Mouse (Mus musculus) midbrain, embryonic 11.5 days (tissue): ENCODE data around the gene Ugt1a2. TPM values are rescaled to one million over a fixed set of nuclear protein-coding genes. Genes with fewer than 3 reads are reported as not detected.

Source experiments
- ATAC-seq: fragments of 200-750 bp; cut with Nextera tagmentation; 2 replicates; pipeline ENCODE4 v1.8.0; 2017; ENCODE audit warnings: moderate TSS enrichment, moderate library complexity; ENCODE audit not compliant: low FRiP score
- DNase-seq: peaks from one replicate; pipeline ENCODE4 v3.0.0; 2015; ENCODE audit warnings: low spot score; ENCODE audit errors: missing footprints
- H3K27ac ChIP-seq: fragments of 300-500 bp; sonication (generic); 2 replicates; pipeline ENCODE4 v1.5.1; 2014; ENCODE audit warnings: low read depth, low read length
- H3K27me3 ChIP-seq: fragments of 300-500 bp; sonication (generic); 2 replicates; pipeline ENCODE4 v1.6.1; 2014; ENCODE audit warnings: mild to moderate bottlenecking, low read length, moderate library complexity, mixed read lengths; ENCODE audit not compliant: control insufficient read depth, insufficient read depth
- H3K36me3 ChIP-seq: fragments of 300-500 bp; sonication (generic); 2 replicates; pipeline ENCODE4 v1.6.1; 2014; ENCODE audit warnings: mild to moderate bottlenecking, low read length, moderate library complexity, mixed read lengths; ENCODE audit not compliant: control insufficient read depth, insufficient read depth
- H3K4me1 ChIP-seq: fragments of 300-500 bp; sonication (generic); 2 replicates; pipeline ENCODE4 v1.6.1; 2014; ENCODE audit warnings: low read length; ENCODE audit not compliant: control insufficient read depth, insufficient read depth
- H3K4me2 ChIP-seq: fragments of 300-500 bp; sonication (generic); 2 replicates; pipeline ENCODE4 v1.6.1; 2014; ENCODE audit warnings: mild to moderate bottlenecking, moderate library complexity
- H3K4me3 ChIP-seq: fragments of 300-500 bp; sonication (generic); 2 replicates; pipeline ENCODE4 v1.5.1; 2014; ENCODE audit warnings: low read depth, low read length
- H3K9ac ChIP-seq: fragments of 300-500 bp; sonication (generic); 2 replicates; pipeline ENCODE4 v1.6.1; 2014; ENCODE audit warnings: low read length
- H3K9me3 ChIP-seq: fragments of 300-500 bp; sonication (generic); 2 replicates; pipeline ENCODE4 v1.6.1; 2016; ENCODE audit warnings: low read length; ENCODE audit not compliant: control insufficient read depth
- WGBS: fragments of 180-500 bp; shearing (Covaris S2); extraction: QIAGEN DNeasy Blood & Tissue Kit; methylation state at CpG from one replicate; pipeline ENCODE4 v1.1.7; 2014; 5-methylcytosine and 5-hydroxymethylcytosine counted together
- polyA plus RNA-seq: library from polyadenylated mRNA; unstranded; fragments of >200 nt; fragmentation: Nextera tagmentation; extraction: Ambion mirVana; gene quantifications from 2 replicates; pipeline ENCODE4 v1.2.1, GENCODE M21; 2014

Ugt1a2 gene
- polyA plus RNA-seq, 1 experiment from 2014 or later = not detected

GRCm38 (mm10) chr1:88247660-88248059 is 47.3 kb downstream of the Ugt1a2 start:
- no peak for DNase-seq
- no peak for ATAC-seq
- H3K9ac ChIP-seq = no peak overlapping the region
- 53% methylated on average over 2 of the region's 2 CpGs for WGBS
- no peaks in the 10 kb centered on the region for H3K4me1 ChIP-seq
- no peaks in the 10 kb centered on the region for H3K36me3 ChIP-seq
- peaks cover 95% of the 10 kb centered on the region for H3K9me3 ChIP-seq
- H3K4me2 ChIP-seq = no peak overlapping the region
- H3K27me3 ChIP-seq = no peaks in the 10 kb centered on the region
- no peak overlapping the region for H3K4me3 ChIP-seq
- no peak overlapping the region for H3K27ac ChIP-seq

- Histone ChIP-seq H3K9ac (no peak overlapping the region), H3K9me3 (peaks cover 96% of the 10 kb centered on the region), H3K4me2 (no peak overlapping the region), H3K27ac (no peak overlapping the region), H3K4me3 (no peak overlapping the region), H3K36me3 (no peaks in the 10 kb centered on the region), H3K27me3 (no peaks in the 10 kb centered on the region), H3K4me1 (no peaks in the 10 kb centered on the region)
- DNase-seq (no peak), ATAC-seq (peak; percentile 6; the same call in 1 of the 2 replicates)
- WGBS = 72% methylated on average over 4 of the region's 4 CpGs
Observed at GRCm38 (mm10) chr1:88248658-88249057, 48.3 kb downstream of the Ugt1a2 start.

GRCm38 (mm10) chr1:88249596-88249995 is 49.2 kb downstream of the Ugt1a2 start:
- no peak overlapping the region for H3K27ac ChIP-seq
- H3K4me3 ChIP-seq = no peak overlapping the region
- WGBS = 78% methylated on average over 7 of the region's 7 CpGs
- no peaks in the 10 kb centered on the region for H3K27me3 ChIP-seq
- H3K4me2 ChIP-seq = no peak overlapping the region
- no peaks in the 10 kb centered on the region for H3K36me3 ChIP-seq
- no peak for DNase-seq
- peaks cover 96% of the 10 kb centered on the region for H3K9me3 ChIP-seq
- H3K9ac ChIP-seq = no peak overlapping the region
- no peak for ATAC-seq
- no peaks in the 10 kb centered on the region for H3K4me1 ChIP-seq

- no peak for DNase-seq
Observed at GRCm38 (mm10) chr1:88250023-88250422, 49.6 kb downstream of the Ugt1a2 start.

GRCm38 (mm10) chr1:88253106-88253505 is 52.7 kb downstream of the Ugt1a2 start:
- Histone ChIP-seq H3K36me3 (no peaks in the 10 kb centered on the region), H3K27ac (no peak overlapping the region), H3K27me3 (no peaks in the 10 kb centered on the region), H3K9ac (no peak overlapping the region), H3K9me3 (peaks cover 95% of the 10 kb centered on the region), H3K4me2 (no peak overlapping the region), H3K4me3 (no peak overlapping the region), H3K4me1 (no peaks in the 10 kb centered on the region)
- WGBS = 75% methylated on average over 8 of the region's 8 CpGs
- ATAC-seq (no peak), DNase-seq (no peak)

More at GRCm38 (mm10) chr1:88250023-88250422, 49.6 kb downstream of the Ugt1a2 start:
- H3K4me1 ChIP-seq = no peaks in the 10 kb centered on the region
- no peak overlapping the region for H3K4me2 ChIP-seq
- H3K36me3 ChIP-seq = no peaks in the 10 kb centered on the region
- H3K9me3 ChIP-seq = peaks cover 96% of the 10 kb centered on the region
- WGBS = 77% methylated on average over 5 of the region's 5 CpGs
- H3K27me3 ChIP-seq = no peaks in the 10 kb centered on the region
- H3K27ac ChIP-seq = no peak overlapping the region
- no peak for ATAC-seq
- H3K9ac ChIP-seq = no peak overlapping the region
- no peak overlapping the region for H3K4me3 ChIP-seq

GRCm38 (mm10) chr1:88253540-88253939 is 53.1 kb downstream of the Ugt1a2 start:
- H3K36me3 ChIP-seq = no peaks in the 10 kb centered on the region
- DNase-seq (no peak), ATAC-seq (no peak)
- peaks cover 94% of the 10 kb centered on the region for H3K9me3 ChIP-seq
- H3K9ac ChIP-seq = no peak overlapping the region
- H3K4me1 ChIP-seq = no peaks in the 10 kb centered on the region
- no peak overlapping the region for H3K4me3 ChIP-seq
- WGBS = 72% methylated on average over 6 of the region's 6 CpGs
- no peak overlapping the region for H3K27ac ChIP-seq
- H3K4me2 ChIP-seq = no peak overlapping the region
- no peaks in the 10 kb centered on the region for H3K27me3 ChIP-seq

- no peak for ATAC-seq
- Histone ChIP-seq H3K4me2 (no peak overlapping the region), H3K27ac (no peak overlapping the region), H3K4me3 (no peak overlapping the region), H3K4me1 (no peaks in the 10 kb centered on the region), H3K27me3 (no peaks in the 10 kb centered on the region), H3K9me3 (peaks cover 83% of the 10 kb centered on the region), H3K9ac (no peak overlapping the region), H3K36me3 (peaks cover under 1% of the 10 kb centered on the region; the same call in 1 of the 2 replicates)
- 89% methylated on average over 12 of the region's 12 CpGs for WGBS
- no peak for DNase-seq
Observed at GRCm38 (mm10) chr1:88254793-88255465, 54.5 kb downstream of the Ugt1a2 start.

GRCm38 (mm10) chr1:88255466-88255857 is 55.1 kb downstream of the Ugt1a2 start:
- peaks cover 5% of the 10 kb centered on the region; the same call in 1 of the 2 replicates for H3K36me3 ChIP-seq
- no peaks in the 10 kb centered on the region for H3K27me3 ChIP-seq
- 63% methylated on average over 2 of the region's 2 CpGs for WGBS
- H3K4me3 ChIP-seq = no peak overlapping the region
- no peaks in the 10 kb centered on the region for H3K4me1 ChIP-seq
- H3K27ac ChIP-seq = no peak overlapping the region
- ATAC-seq = 0 out of 2 replicates have a peak, but pooled peaks have one; percentile 1
- peaks cover 82% of the 10 kb centered on the region for H3K9me3 ChIP-seq
- no peak overlapping the region for H3K4me2 ChIP-seq
- no peak overlapping the region for H3K9ac ChIP-seq
- DNase-seq = no peak

GRCm38 (mm10) chr1:88255989-88256754 is 55.8 kb downstream of the Ugt1a2 start:
- Histone ChIP-seq H3K27me3 (no peaks in the 10 kb centered on the region), H3K4me3 (no peak overlapping the region), H3K27ac (no peak overlapping the region), H3K4me1 (no peaks in the 10 kb centered on the region), H3K9ac (no peak overlapping the region), H3K9me3 (peaks cover 75% of the 10 kb centered on the region), H3K36me3 (peaks cover 6% of the 10 kb centered on the region; the same call in 1 of the 2 replicates), H3K4me2 (no peak overlapping the region)
- DNase-seq = no peak
- ATAC-seq = no peak
- 80% methylated on average over 13 of the region's 13 CpGs for WGBS
